Comparison of ENCODE assay signal across 12 mouse cellular contexts in genomic region chr8:112138924-112139323, GRCm38 (mm10).
DNase-seq lines count a peak whose midpoint lies in the region; ATAC-seq and TF ChIP-seq lines count a peak whose summit lies in the region.
"Had no signal": no experiment of that assay in that cellular context is flagged by ENCODE, and none has a peak within 500 bp of the region (broad histone marks: within the 10 kb centered on the region; RNA-seq: fewer than 3 reads in every experiment).

No protein-coding gene starts in this region.

- H3K9ac ChIP-seq in midbrain, embryonic 11.5 days (ENCODE audit: low read length) = no peak overlapping the region
- no peak overlapping the region for H3K9ac ChIP-seq in midbrain, embryonic 16.5 days (ENCODE audit: low read depth, low read length)
- H3K9ac ChIP-seq in heart, adult 2 months (ENCODE audit: low read depth, low read length) = no peak overlapping the region
- H3K9ac ChIP-seq: limb, embryonic 13.5 days had no signal

- H3K27ac ChIP-seq in midbrain, embryonic 11.5 days (ENCODE audit: low read depth, low read length) = no peak overlapping the region
- no peak overlapping the region for H3K27ac ChIP-seq in midbrain, embryonic 16.5 days (ENCODE audit: low read length)
- no peak overlapping the region for H3K27ac ChIP-seq in heart, adult 2 months
- H3K27ac ChIP-seq: limb, embryonic 13.5 days; stomach, postnatal 0 days had no signal

- no peaks in the 10 kb centered on the region; the same call in 1 of the 2 replicates for H3K9me3 ChIP-seq in midbrain, embryonic 11.5 days (ENCODE audit: control insufficient read depth, low read length)
- no peaks in the 10 kb centered on the region for H3K9me3 ChIP-seq in midbrain, embryonic 16.5 days (replicated peaks; ENCODE audit: control insufficient read depth, low read length, poor library complexity, severe bottlenecking)

- intact Hi-C loops in heart, adult 2 months (cut with DNase I) = no loop called here

- ATAC-seq in midbrain, embryonic 11.5 days (ENCODE audit: low FRiP score) = no peak
- no peak for ATAC-seq in midbrain, embryonic 16.5 days
- ATAC-seq: activated CD4-positive, CD25-positive, alpha-beta regulatory T cell, adult 4 months had no signal

- no peak overlapping the region for H3K4me2 ChIP-seq in midbrain, embryonic 11.5 days
- no peak overlapping the region for H3K4me2 ChIP-seq in midbrain, embryonic 16.5 days (ENCODE audit: low read length)
- H3K4me2 ChIP-seq: limb, embryonic 13.5 days had no signal

- no peaks in the 10 kb centered on the region for H3K27me3 ChIP-seq in midbrain, embryonic 11.5 days (ENCODE audit: control insufficient read depth, insufficient read depth, low read length)
- H3K27me3 ChIP-seq in midbrain, embryonic 16.5 days (ENCODE audit: control insufficient read depth, insufficient read depth, low read depth, low read length) = no peaks in the 10 kb centered on the region
- H3K27me3 ChIP-seq in heart, adult 2 months (ENCODE audit: control insufficient read depth, insufficient read depth, low read length) = no peaks in the 10 kb centered on the region
- H3K27me3 ChIP-seq: limb, embryonic 13.5 days had no signal

- DNase-seq in midbrain, embryonic 11.5 days (ENCODE audit: low spot score, missing footprints) = peak; percentile 26
- DNase-seq in cerebellum, adult 8-10 months = peak; percentile 8
- DNase-seq in gonadal fat pad, adult 2 months (ENCODE audit: low read depth) = peak; percentile 26
- DNase-seq in ovary, postnatal 14 days (ENCODE audit: low spot score) = peak; percentile 5
- no peak for DNase-seq in urinary bladder, postnatal 4 days (ENCODE audit: low spot score in 2 of 2)
- DNase-seq in heart, adult 2 months = no peak
- DNase-seq: kidney, postnatal 36 days; right cerebral cortex, postnatal 14 days had no signal

- H3K79me2 ChIP-seq in heart, adult 2 months (replicated peaks; ENCODE audit: control insufficient read depth, insufficient read depth, low read length) = no peaks in the 10 kb centered on the region

- WGBS in midbrain, embryonic 11.5 days = 75% methylated on average over 5 of the region's 5 CpGs
- 44% methylated on average over 5 of the region's 5 CpGs for WGBS in midbrain, embryonic 16.5 days
- WGBS in heart, adult 2 months = 40% methylated on average over 5 of the region's 5 CpGs

- no peak for TF ChIP-seq POLR2A in heart, adult 2 months (IDR thresholded peaks at IDR 0.05; ENCODE audit: insufficient read depth, low read depth, low read length)

- no peak for TF ChIP-seq EP300 in heart, adult 2 months (IDR thresholded peaks at IDR 0.05; ENCODE audit: insufficient read depth, low read depth, low read length)

- H3K36me3 ChIP-seq in midbrain, embryonic 11.5 days (ENCODE audit: control insufficient read depth, insufficient read depth, low read length) = no peaks in the 10 kb centered on the region
- H3K36me3 ChIP-seq in midbrain, embryonic 16.5 days (ENCODE audit: control insufficient read depth, insufficient read depth, low read length) = no peaks in the 10 kb centered on the region
- no peaks in the 10 kb centered on the region for H3K36me3 ChIP-seq in heart, adult 2 months (ENCODE audit: control insufficient read depth, insufficient read depth, low read length)
- H3K36me3 ChIP-seq: limb, embryonic 13.5 days had no signal

- no peak for TF ChIP-seq CTCF in heart, adult 2 months (IDR thresholded peaks at IDR 0.05)

- no peaks in the 10 kb centered on the region for H3K4me1 ChIP-seq in midbrain, embryonic 11.5 days (ENCODE audit: control insufficient read depth, insufficient read depth, low read length)
- H3K4me1 ChIP-seq in midbrain, embryonic 16.5 days (ENCODE audit: control insufficient read depth, insufficient read depth, low read length) = no peaks in the 10 kb centered on the region; the same call in 1 of the 2 replicates
- H3K4me1 ChIP-seq in heart, adult 2 months (ENCODE audit: control insufficient read depth, insufficient read depth, low read length) = no peaks in the 10 kb centered on the region
- H3K4me1 ChIP-seq: limb, embryonic 13.5 days had no signal

- H3K4me3 ChIP-seq in midbrain, embryonic 11.5 days (ENCODE audit: low read depth, low read length) = no peak overlapping the region
- no peak overlapping the region for H3K4me3 ChIP-seq in midbrain, embryonic 16.5 days (ENCODE audit: low read depth, low read length)
- no peak overlapping the region for H3K4me3 ChIP-seq in heart, adult 2 months
- H3K4me3 ChIP-seq: limb, embryonic 13.5 days had no signal

Comparison
In these comparisons a context has a peak if more than half of its experiments do, and no peak if none do; other contexts are left out.
1. DNase-seq: peak in midbrain, embryonic 11.5 days (single experiment), cerebellum, adult 8-10 months (single experiment), gonadal fat pad, adult 2 months (single experiment) and ovary, postnatal 14 days (single experiment); none in urinary bladder, postnatal 4 days (0 of 2) and heart, adult 2 months (0 of 2).